Mouse (Mus musculus) v-Abl transformed pro-B cells (cell line): ENCODE results near the gene Slc25a10.

ENCODE experiments used
- in situ Hi-C, 2 experiments: fragments of 400-800 bp; cut with MboI; formaldehyde crosslinking; loops; one replicate each; pipeline ENCODE4 v1.15.1; 2025; ENCODE audit not compliant: unreplicated experiment in 2 of 2

Slc25a10 gene

GRCm38 (mm10) chr11:120491317-120492023, at the start of gene Slc25a10:
TSS of gene Slc25a10 (plus strand) at chr11:120491840.
- in situ Hi-C loops = no loop called here

- in situ Hi-C loops = no loop called here
These were observed 49.3 kb upstream of the Slc25a10 start, which contains the start of gene Tspan10 for GRCm38 (mm10) chr11:120442344-120442743. TSS of gene Tspan10 (plus strand) at chr11:120442644.

DNA sequence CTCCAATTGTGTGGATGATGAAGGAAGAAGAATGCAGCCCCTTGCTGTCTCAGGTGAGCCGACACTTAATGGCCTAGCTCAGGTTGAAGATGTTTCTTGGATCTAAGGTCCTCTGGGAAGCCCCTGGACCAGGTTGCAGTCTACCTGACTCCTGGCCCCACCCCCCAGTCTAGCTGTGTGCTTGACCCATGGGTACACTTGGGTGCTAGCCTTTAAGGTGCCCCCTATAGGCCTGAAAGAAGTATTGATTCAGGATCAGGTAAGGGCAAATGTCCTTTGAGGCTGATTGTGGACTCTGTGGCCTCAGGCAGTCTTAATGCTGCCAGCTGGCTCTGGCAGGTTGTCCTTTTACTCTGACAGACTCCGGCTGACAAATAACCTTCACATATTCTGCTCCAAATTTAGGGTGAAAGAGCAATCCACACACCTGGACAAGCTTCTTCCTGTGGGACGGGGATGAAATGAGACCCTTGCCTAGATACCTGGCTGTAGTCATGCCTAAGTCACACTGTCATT, 48.8 kb upstream of the Slc25a10 start:
- in situ Hi-C loops = no loop called here

GRCm38 (mm10) chr11:120444106-120444505, 47.5 kb upstream of the Slc25a10 start:
- in situ Hi-C loops = no loop called here

- in situ Hi-C loops = no loop called here
These were observed 46.2 kb upstream of the Slc25a10 start for GRCm38 (mm10) chr11:120445475-120445874.

GRCm38 (mm10) chr11:120447179-120447578, 44.5 kb upstream of the Slc25a10 start:
- in situ Hi-C loops = no loop called here

DNA sequence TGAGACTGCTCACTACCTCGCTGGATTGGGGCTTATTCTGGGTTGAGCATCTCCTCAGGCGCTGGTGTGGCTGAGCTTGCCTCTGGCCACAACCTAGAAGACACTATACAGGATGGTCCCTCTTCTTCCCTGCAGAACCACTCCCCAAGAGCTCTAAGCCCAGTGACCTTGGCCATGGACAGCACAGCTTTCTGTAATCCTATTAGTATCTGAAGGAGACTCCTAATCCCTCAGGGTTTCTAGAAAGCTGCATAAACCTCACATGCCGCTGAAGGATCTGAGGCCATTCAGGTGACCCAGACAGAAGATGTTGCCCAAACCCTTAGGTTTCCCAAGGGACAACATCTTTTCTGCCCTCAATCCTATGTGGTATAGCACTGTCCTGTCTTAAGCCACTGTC, 39.4 kb upstream of the Slc25a10 start:
- in situ Hi-C loops = no loop called here

GRCm38 (mm10) chr11:120453306-120453705, 38.3 kb upstream of the Slc25a10 start, which contains the start of gene Pde6g:
TSS of gene Pde6g (minus strand) at chr11:120453500.
- in situ Hi-C loops = no loop called here

GRCm38 (mm10) chr11:120454965-120455364, 36.7 kb upstream of the Slc25a10 start:
- in situ Hi-C loops = no loop called here

GRCm38 (mm10) chr11:120455413-120455812, 36.2 kb upstream of the Slc25a10 start:
- in situ Hi-C loops = no loop called here

GRCm38 (mm10) chr11:120457370-120457769, 34.3 kb upstream of the Slc25a10 start:
- in situ Hi-C loops = no loop called here

DNA sequence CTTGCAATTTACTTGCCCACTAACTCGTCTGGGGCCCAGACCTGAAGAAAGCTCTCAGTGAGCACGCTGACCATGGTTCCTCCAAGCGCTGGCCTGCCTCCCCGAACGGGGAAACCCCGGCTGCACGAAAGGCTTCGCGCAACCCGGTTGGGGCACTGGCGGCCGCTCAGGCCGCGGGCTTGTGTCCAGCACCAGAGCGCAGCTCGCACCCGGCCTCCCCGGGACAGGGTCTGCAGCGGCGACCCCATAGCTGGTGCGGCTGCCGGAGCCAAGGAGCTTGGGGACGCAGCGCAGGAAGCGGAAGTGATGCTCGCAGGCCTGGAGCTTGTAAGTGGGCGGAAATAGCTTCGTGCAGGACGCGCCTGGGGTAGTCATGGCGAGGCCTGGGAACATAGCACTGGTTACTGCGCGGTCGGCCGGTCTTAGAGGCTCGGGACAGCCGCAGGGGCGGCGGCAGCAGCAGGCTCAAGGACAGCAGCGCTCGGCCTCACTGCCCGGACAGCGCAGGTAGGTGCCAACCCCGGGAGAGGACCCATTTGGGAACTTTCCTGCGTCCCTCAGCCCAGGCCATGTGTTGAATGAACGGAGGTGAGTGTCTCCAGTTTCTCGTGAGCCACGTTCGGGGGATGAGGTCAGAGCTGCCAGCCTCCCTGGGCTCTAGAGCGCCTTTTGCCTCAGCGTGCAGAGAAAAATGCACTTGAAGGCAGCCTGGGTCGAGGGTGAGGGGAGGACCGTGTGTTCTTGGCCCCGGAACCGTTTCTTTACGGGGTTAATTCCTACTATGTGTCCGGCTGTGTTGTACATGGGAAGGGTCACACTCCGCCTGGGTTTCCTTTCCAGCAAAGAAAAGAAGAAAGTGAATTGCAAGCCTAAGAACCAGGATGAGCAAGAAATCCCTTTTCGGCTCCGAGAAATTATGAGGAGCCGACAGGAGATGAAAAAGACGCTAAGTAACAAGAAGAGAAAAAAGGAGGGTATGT, 33.6 kb upstream of the Slc25a10 start, which contains the start of the genes Oxld1 and Ccdc137:
Oxld1 (minus strand) TSS at position 297 of the 980 bp plus-strand sequence.
Ccdc137 (plus strand) TSS at position 344 of the 980 bp plus-strand sequence.
- in situ Hi-C loops = no loop called here

DNA sequence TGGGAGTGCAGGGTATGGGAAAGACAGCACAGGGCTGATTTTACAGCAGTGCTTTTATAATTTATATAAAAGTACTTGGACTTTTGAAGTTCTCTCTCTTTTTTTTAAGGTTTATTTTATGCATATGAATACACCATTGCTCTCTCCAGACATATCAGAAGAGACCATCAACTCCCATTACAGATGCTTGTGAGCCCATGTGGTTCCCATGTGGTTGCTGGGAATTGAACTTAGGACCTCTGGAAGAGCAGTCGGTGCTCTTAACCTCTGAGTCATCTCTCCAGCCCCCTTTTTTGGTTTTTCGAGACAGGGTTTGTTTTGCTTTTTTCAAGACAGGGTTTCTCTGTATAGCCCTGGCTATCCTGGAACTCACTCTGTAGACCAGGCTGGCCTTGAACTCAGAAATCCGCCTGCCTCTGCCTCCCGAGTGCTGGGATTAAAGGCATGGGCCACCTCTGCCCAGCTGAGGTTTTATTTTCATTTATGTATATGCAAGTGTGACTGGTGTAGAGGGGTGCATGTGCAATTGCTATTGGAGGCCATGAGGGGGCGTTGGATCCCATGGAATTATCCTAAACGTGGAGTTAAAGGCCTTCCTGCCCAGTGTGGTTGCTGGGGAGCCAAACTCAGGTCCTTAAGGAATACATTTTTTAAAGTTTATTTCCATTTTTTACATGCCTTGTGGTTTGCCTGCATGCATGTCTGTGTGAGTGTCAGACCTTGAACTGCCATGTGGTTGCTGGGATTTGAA, 32.6 kb upstream of the Slc25a10 start:
- in situ Hi-C loops = no loop called here

DNA sequence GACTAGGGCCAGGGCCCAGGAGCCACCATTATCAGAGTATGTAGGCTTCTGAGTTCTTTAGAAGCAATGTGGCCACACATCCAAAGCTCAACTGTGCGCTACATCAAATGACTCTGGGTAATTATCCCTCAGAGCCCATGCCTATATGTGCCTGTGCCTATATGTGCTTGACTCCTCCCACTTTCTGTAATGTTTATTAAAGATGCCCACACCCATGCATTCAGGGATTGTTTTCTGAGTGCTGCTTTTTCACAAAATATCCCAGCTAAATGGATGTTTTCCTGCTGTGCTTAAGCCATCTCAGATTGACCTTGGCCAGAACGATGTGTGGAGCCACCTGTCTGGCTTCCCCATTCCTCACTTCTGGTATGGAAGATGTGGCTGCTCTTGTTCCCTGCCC, 28.1 kb upstream of the Slc25a10 start:
- in situ Hi-C loops = no loop called here

GRCm38 (mm10) chr11:120464365-120464764, 27.3 kb upstream of the Slc25a10 start:
- in situ Hi-C loops = no loop called here

DNA sequence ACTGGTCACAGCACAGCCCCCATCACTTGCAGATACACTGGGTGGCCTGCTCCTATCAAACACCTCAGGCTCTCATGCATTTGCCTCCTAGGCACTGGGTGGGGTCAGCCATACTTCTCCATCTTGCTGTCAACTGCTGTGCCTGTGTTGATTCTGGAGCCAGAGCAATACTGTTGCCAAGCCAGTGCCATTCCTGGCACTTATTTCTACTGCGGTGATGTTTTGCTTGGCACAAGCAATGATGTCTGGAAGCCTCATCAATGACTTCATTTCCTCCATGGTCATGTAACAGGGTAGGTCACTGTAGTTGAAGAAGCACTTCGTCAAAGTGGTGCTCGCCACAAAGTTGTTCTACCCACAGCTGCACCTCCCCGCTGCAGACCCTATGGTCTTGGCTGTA, 26.1 kb upstream of the Slc25a10 start:
- in situ Hi-C loops = no loop called here

GRCm38 (mm10) chr11:120467051-120467735, 24.4 kb upstream of the Slc25a10 start, which contains the start of gene Arl16:
TSS of gene Arl16 (minus strand) at chr11:120467607.
- in situ Hi-C loops = no loop called here

GRCm38 (mm10) chr11:120467736-120468092, 23.9 kb upstream of the Slc25a10 start:
- in situ Hi-C loops = no loop called here

DNA sequence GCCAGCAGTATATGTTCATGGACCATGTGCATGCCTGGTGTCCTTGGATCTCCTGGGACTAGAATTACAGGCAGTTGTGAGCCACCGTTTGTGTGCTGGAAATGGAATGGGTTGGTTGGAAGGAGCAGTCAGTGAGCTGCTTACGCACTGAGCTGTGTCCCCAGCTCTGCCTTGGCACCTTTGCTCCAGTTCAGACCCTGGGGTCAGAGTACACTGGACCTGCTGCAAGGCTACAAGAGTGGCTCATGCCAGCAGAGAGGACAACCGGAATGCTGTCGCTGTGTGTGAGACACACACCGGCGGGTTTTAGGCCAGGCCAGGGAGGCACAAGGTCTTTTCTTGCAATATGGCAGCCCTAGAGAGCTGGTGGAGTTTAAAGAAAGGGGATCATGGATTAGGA, 19.6 kb upstream of the Slc25a10 start:
- in situ Hi-C loops = no loop called here
